ENCODE assay signal across 24 mouse cellular contexts in the genomic region with DNA sequence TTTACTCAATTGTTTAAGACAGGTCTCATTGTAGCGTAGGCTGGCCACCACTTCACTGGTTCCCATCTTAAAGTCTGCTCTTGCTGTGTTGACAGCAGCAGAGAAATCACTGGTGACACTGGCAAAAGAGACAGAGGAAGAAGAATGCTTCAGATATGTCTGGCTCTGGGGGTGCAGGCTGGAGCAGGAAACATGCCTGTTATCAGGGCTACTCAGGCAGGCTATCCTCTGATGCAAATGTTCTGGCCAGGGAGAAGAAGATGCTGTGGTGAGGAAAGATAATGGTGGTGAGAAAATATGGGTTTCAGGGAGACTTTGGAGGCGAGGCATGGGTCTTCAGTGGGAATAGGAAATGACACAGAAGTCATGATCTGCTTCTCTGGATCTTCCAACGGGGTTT. TPM values are rescaled to one million over a fixed set of nuclear protein-coding genes. Genes with fewer than 3 reads are reported as not detected.
DNase-seq lines count a peak whose midpoint lies in the region; ATAC-seq and TF ChIP-seq lines count a peak whose summit lies in the region.
"Had no signal": no experiment of that assay in that cellular context is flagged by ENCODE, and none has a peak within 500 bp of the region (broad histone marks: within the 10 kb centered on the region; RNA-seq: fewer than 3 reads in every experiment).

No protein-coding gene starts in this region.

- no peak for DNase-seq in heart, postnatal 25 days (ENCODE audit: low spot score)
- peak; percentile 60 for DNase-seq in c-Kit-positive CD71-positive TER-119-positive erythroid progenitor cells, embryonic 14.5 days (ENCODE audit: low spot score)
- DNase-seq in urinary bladder, adult 18-20 months (ENCODE audit: low spot score in 2 of 2), result no peak
- DNase-seq in layer of hippocampus, adult 2 months (ENCODE audit: low spot score in 2 of 2), result no peak
- DNase-seq: adrenal gland, postnatal 36 days; cerebellum, adult 18-20 months; cerebellum, postnatal 14 days; gastrocnemius, postnatal 36 days; heart, postnatal 4 days; kidney, adult 8-10 months; kidney, postnatal 14 days; lung, postnatal 10 days; thymus, postnatal 4 days had no signal

- no peak for ATAC-seq in heart, embryonic 14.5 days (ENCODE audit: insufficient number of reproducible peaks, insufficient read depth, low FRiP score, low read depth)
- ATAC-seq in liver, embryonic 12.5 days, result peak; percentile 88
- peak; percentile 93 for ATAC-seq in megakaryocyte progenitor cell, adult 5-6 weeks (replicated peaks; ENCODE audit: poor library complexity)
- ATAC-seq: forebrain, embryonic 13.5 days; midbrain, embryonic 16.5 days had no signal

- H3K4me2 ChIP-seq in heart, embryonic 14.5 days (ENCODE audit: low read length), result peak overlapping the region; percentile 21
- H3K4me2 ChIP-seq in liver, embryonic 12.5 days, result peak overlapping the region; percentile 58
- H3K4me2 ChIP-seq: embryonic facial prominence, embryonic 12.5 days; forebrain, embryonic 13.5 days; hindbrain, embryonic 15.5 days; neural tube, embryonic 13.5 days had no signal

- H3K27ac ChIP-seq in heart, embryonic 14.5 days (replicated peaks in 1 of 2; ENCODE audit: control insufficient read depth in 1 of 2, insufficient read depth in 1 of 2, low read depth in 2 of 2, low read length in 2 of 2), result no peak overlapping the region
- H3K27ac ChIP-seq in liver, embryonic 12.5 days, result peak overlapping the region; percentile 20; the same call in 1 of the 2 replicates
- H3K27ac ChIP-seq in layer of hippocampus, adult 2 months, result no peak overlapping the region
- H3K27ac ChIP-seq: embryonic facial prominence, embryonic 12.5 days; forebrain, embryonic 13.5 days; heart, embryonic 10.5 days; hindbrain, embryonic 15.5 days; limb, embryonic 10.5 days; neural tube, embryonic 13.5 days had no signal

- H3K9ac ChIP-seq in heart, embryonic 14.5 days (ENCODE audit: low read length), result no peak overlapping the region
- H3K9ac ChIP-seq in liver, embryonic 12.5 days, result peak overlapping the region; percentile 7; the same call in 1 of the 2 replicates
- H3K9ac ChIP-seq: embryonic facial prominence, embryonic 12.5 days; forebrain, embryonic 13.5 days; hindbrain, embryonic 15.5 days; neural tube, embryonic 13.5 days had no signal

- intact Hi-C loops in heart, postnatal 25 days (cut with DNase I), result no loop called here

- H3K27me3 ChIP-seq in heart, embryonic 14.5 days (ENCODE audit: control insufficient read depth, insufficient read depth, low read length), result no peaks in the 10 kb centered on the region
- H3K27me3 ChIP-seq in liver, embryonic 12.5 days (replicated peaks), result peaks cover 9% of the 10 kb centered on the region; the same call in 1 of the 2 replicates
- H3K27me3 ChIP-seq: embryonic facial prominence, embryonic 12.5 days; forebrain, embryonic 13.5 days; hindbrain, embryonic 15.5 days; neural tube, embryonic 13.5 days had no signal

- no peaks in the 10 kb centered on the region for H3K36me3 ChIP-seq in heart, embryonic 14.5 days (ENCODE audit: control insufficient read depth, insufficient read depth, low read length)
- H3K36me3 ChIP-seq in liver, embryonic 12.5 days, result no peaks in the 10 kb centered on the region
- H3K36me3 ChIP-seq: embryonic facial prominence, embryonic 12.5 days; heart, embryonic 10.5 days; hindbrain, embryonic 15.5 days; limb, embryonic 10.5 days; neural tube, embryonic 13.5 days had no signal

- TF ChIP-seq CTCF in layer of hippocampus, adult 2 months (conservative IDR thresholded peaks at IDR 0.05), result no peak

- peaks cover 4 to 11% of the 10 kb centered on the region in 2 experiments for H3K4me1 ChIP-seq in heart, embryonic 14.5 days (ENCODE audit: control insufficient read depth in 2 of 2, insufficient read depth in 2 of 2, low read length in 2 of 2)
- H3K4me1 ChIP-seq in liver, embryonic 12.5 days, result peaks cover 41% of the 10 kb centered on the region
- H3K4me1 ChIP-seq: embryonic facial prominence, embryonic 12.5 days; forebrain, embryonic 13.5 days; hindbrain, embryonic 15.5 days; limb, embryonic 10.5 days had no signal

- no peak overlapping the region for H3K4me3 ChIP-seq in heart, embryonic 14.5 days (ENCODE audit: control insufficient read depth in 1 of 2, insufficient read depth in 1 of 2, low read depth in 1 of 2, low read length in 2 of 2)
- H3K4me3 ChIP-seq in liver, embryonic 12.5 days, result no peak overlapping the region
- H3K4me3 ChIP-seq in layer of hippocampus, adult 2 months, result no peak overlapping the region
- H3K4me3 ChIP-seq: embryonic facial prominence, embryonic 12.5 days; forebrain, embryonic 13.5 days; heart, embryonic 10.5 days; hindbrain, embryonic 15.5 days; limb, embryonic 10.5 days; myocyte; neural tube, embryonic 13.5 days had no signal

- 24% methylated on average over 3 of the region's 3 CpGs for WGBS in heart, embryonic 14.5 days
- 7% methylated on average over 3 of the region's 3 CpGs for WGBS in liver, embryonic 12.5 days (ENCODE audit: insufficient replicate concordance)

- H3K9me3 ChIP-seq in heart, embryonic 14.5 days (ENCODE audit: control insufficient read depth, low read length), result no peaks in the 10 kb centered on the region
- no peaks in the 10 kb centered on the region for H3K9me3 ChIP-seq in liver, embryonic 12.5 days (replicated peaks)
- H3K9me3 ChIP-seq: embryonic facial prominence, embryonic 12.5 days; heart, embryonic 10.5 days; hindbrain, embryonic 15.5 days; limb, embryonic 10.5 days; neural tube, embryonic 13.5 days had no signal

RNA-seq across cellular contexts. Expression of gene Myo10, which starts 13.6 kb away (rescaled TPM):
- polyA plus RNA-seq in heart, embryonic 14.5 days (2014; fragmentation: Nextera tagmentation; extraction: Ambion mirVana), result 12.6 and 14.7 TPM in 2 replicates
- 10 to 100 TPM; 64.4 to 66.1 TPM for total RNA-seq in heart, postnatal 25 days (2021)
- 7.1 and 7.3 TPM in 2 replicates for polyA plus RNA-seq in liver, embryonic 12.5 days (2016; fragmentation: Nextera tagmentation; extraction: Ambion mirVana)
- 2.4 and 2.9 TPM in 2 replicates for total RNA-seq in megakaryocyte progenitor cell, adult 5-6 weeks (2015)
- total RNA-seq in megakaryocyte progenitor cell, adult 5-6 weeks (2017), result 3.8 and 4.2 TPM in 2 replicates
- 10 to 100 TPM; 52.0 to 54.3 TPM for total RNA-seq in layer of hippocampus, adult 2 months (2021)

Comparison
In these comparisons a context has a peak if more than half of its experiments do, and no peak if none do; other contexts are left out.
1. RNA of gene Myo10, which starts 13.6 kb away (total RNA-seq): 64.4 to 66.1 TPM in heart, postnatal 25 days and 52.0 to 54.3 TPM in layer of hippocampus, adult 2 months; 2.4 to 4.2 TPM in megakaryocyte progenitor cell, adult 5-6 weeks; every median in the first group is over 10 times any median in the second.